Mouse (Mus musculus) midbrain, embryonic 13.5 days (tissue): ENCODE data around the gene Snx1. TPM values are rescaled to one million over a fixed set of nuclear protein-coding genes. Genes with fewer than 3 reads are reported as not detected.

Experiments
- ATAC-seq: fragments of 200-750 bp; cut with Nextera tagmentation; 2 replicates; pipeline ENCODE4 v1.8.0; 2017; ENCODE audit warnings: mild to moderate bottlenecking, moderate TSS enrichment, moderate library complexity
- H3K27ac ChIP-seq: fragments of 300-500 bp; sonication (generic); 2 replicates; pipeline ENCODE4 v1.5.1; 2015; ENCODE audit warnings: inconsistent platforms, mild to moderate bottlenecking, moderate library complexity
- H3K27me3 ChIP-seq: fragments of 300-500 bp; sonication (generic); 2 replicates; pipeline ENCODE4 v1.6.1; 2015; ENCODE audit warnings: mild to moderate bottlenecking, inconsistent platforms
- H3K36me3 ChIP-seq: fragments of 300-500 bp; sonication (generic); 2 replicates; pipeline ENCODE4 v1.6.1; 2015; ENCODE audit warnings: mild to moderate bottlenecking, inconsistent platforms
- H3K4me1 ChIP-seq: fragments of 300-500 bp; sonication (generic); replicated peaks from 2 replicates; pipeline ENCODE4 v1.6.1; 2015; ENCODE audit warnings: inconsistent platforms
- H3K4me2 ChIP-seq: fragments of 300-500 bp; sonication (generic); replicated peaks from 2 replicates; pipeline ENCODE4 v1.6.1; 2015; ENCODE audit warnings: moderate library complexity, mild to moderate bottlenecking, inconsistent platforms
- H3K4me3 ChIP-seq: fragments of 300-500 bp; sonication (generic); replicated peaks from 2 replicates; pipeline ENCODE4 v1.5.1; 2015; ENCODE audit warnings: mild to moderate bottlenecking, inconsistent platforms
- H3K9ac ChIP-seq: fragments of 300-500 bp; sonication (generic); replicated peaks from 2 replicates; pipeline ENCODE4 v1.6.1; 2015; ENCODE audit warnings: mild to moderate bottlenecking, inconsistent platforms
- H3K9me3 ChIP-seq: fragments of 300-500 bp; sonication (generic); 2 replicates; pipeline ENCODE4 v1.6.1; 2016; ENCODE audit warnings: mild to moderate bottlenecking, inconsistent platforms
- WGBS: fragments of 180-500 bp; shearing (Covaris S2); methylation state at CpG from one replicate; pipeline ENCODE4 v1.1.7; 2015; 5-methylcytosine and 5-hydroxymethylcytosine counted together
- polyA plus RNA-seq: library from polyadenylated mRNA; unstranded; fragments of >200 nt; fragmentation: Nextera tagmentation; extraction: Ambion mirVana; gene quantifications from 2 replicates; pipeline ENCODE4 v1.2.1, GENCODE M21; 2015

Snx1 gene
- polyA plus RNA-seq, 1 experiment from 2014 or later: 104 TPM

DNA sequence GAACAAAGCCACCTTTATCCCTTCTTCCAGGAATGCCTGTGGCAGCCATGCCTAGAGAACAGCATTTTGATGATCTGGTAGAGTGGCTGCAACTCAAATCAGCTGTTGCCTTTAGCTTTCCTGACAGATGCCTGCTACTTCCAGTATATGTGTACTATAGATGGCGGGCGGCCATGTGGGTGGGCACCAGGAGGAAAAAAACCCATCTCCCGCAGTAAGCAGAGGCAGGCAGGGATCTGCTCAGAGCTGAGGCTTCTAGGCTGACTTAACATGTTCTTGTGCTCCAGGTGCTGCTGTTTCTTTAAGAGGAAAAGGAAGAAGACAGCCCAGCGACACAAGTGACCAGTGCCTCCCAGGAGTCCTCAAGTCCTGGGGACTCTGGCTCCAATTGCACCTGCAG lies 87.1 kb downstream of the Snx1 start:
- no peak overlapping the region for H3K27ac ChIP-seq
- ATAC-seq: no peak
- no peak overlapping the region for H3K9ac ChIP-seq
- no peaks in the 10 kb centered on the region for H3K27me3 ChIP-seq
- 78% methylated on average over 4 of the region's 4 CpGs for WGBS
- H3K4me1 ChIP-seq: no peaks in the 10 kb centered on the region
- no peak overlapping the region for H3K4me2 ChIP-seq
- H3K9me3 ChIP-seq: no peaks in the 10 kb centered on the region
- H3K4me3 ChIP-seq: no peak overlapping the region
- H3K36me3 ChIP-seq: peaks cover 50% of the 10 kb centered on the region

DNA sequence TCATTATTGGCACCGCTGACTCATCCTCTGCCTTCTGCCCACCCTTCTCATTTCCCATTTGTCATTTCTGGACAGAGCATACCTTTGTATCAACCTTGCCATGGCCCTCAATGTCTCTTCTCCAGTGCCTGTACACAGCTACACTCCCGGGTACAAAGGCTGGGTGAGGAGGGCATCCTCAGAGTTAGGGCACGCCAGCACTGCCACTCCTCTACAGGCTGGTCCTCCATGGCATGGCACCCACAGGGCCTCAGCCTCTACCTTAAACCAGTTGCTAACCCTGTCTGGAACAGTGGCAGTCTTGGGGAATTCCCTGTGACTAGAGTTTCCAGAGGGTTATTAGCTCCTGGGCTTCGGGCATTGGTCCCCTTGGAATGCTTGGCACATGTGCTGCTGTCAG lies 87.8 kb downstream of the Snx1 start:
- Histone ChIP-seq H3K4me3 (no peak overlapping the region), H3K4me1 (no peaks in the 10 kb centered on the region), H3K9me3 (no peaks in the 10 kb centered on the region), H3K9ac (no peak overlapping the region), H3K4me2 (no peak overlapping the region), H3K27ac (no peak overlapping the region), H3K36me3 (peaks cover 50% of the 10 kb centered on the region), H3K27me3 (no peaks in the 10 kb centered on the region)
- no peak for ATAC-seq
- 99% methylated on average over 4 of the region's 4 CpGs for WGBS

Other genes starting within 250 kb of the Snx1 start
- gene Pclaf, start 236.3 kb downstream of the Snx1 start, polyA plus RNA-seq: 62.0 and 72.5 TPM in 2 replicates
- gene Trip4, start 217.8 kb downstream of the Snx1 start, polyA plus RNA-seq: 31.3 and 32.2 TPM in 2 replicates
- 24.5 and 25.4 TPM in 2 replicates for gene Csnk1g1, start 217.7 kb downstream of the Snx1 start, polyA plus RNA-seq
- 338 and 358 TPM in 2 replicates for gene Ppib, start 66.4 kb downstream of the Snx1 start, polyA plus RNA-seq
- 4.0 and 4.9 TPM in 2 replicates for gene Snx22, start 56.9 kb downstream of the Snx1 start, polyA plus RNA-seq
- gene Ciao2a, start within 50 bp of the Snx1 start, polyA plus RNA-seq: 102 and 104 TPM in 2 replicates
- gene Dapk2, start 31.6 kb upstream of the Snx1 start, polyA plus RNA-seq: 1.4 and 2.4 TPM in 2 replicates
- gene Herc1, start 223.9 kb upstream of the Snx1 start, polyA plus RNA-seq: 49.6 and 52.8 TPM in 2 replicates